Mouse (Mus musculus) limb, embryonic 14.5 days (tissue): ENCODE data around the gene G3bp1. TPM values are rescaled to one million over a fixed set of nuclear protein-coding genes. Genes with fewer than 3 reads are reported as not detected.

Experiments
- ATAC-seq: fragments of 200-750 bp; cut with Nextera tagmentation; 2 replicates; pipeline ENCODE4 v1.8.0; 2017; ENCODE audit warnings: low read depth, moderate number of reproducible peaks, moderate TSS enrichment; ENCODE audit not compliant: low FRiP score
- DNase-seq: peaks from one replicate; pipeline ENCODE4 v3.0.0-alpha.2; 2015; ENCODE audit warnings: low spot score
- H3K27ac ChIP-seq: fragments of 300-500 bp; sonication (generic); replicated peaks from 2 replicates; pipeline ENCODE4 v1.5.1; 2014; ENCODE audit warnings: low read depth, mild to moderate bottlenecking, low read length, moderate library complexity, mixed read lengths
- H3K27me3 ChIP-seq: fragments of 300-500 bp; sonication (generic); 2 replicates; pipeline ENCODE4 v1.6.1; 2014; ENCODE audit warnings: low read length, mixed read lengths; ENCODE audit not compliant: control insufficient read depth, insufficient read depth
- H3K36me3 ChIP-seq: fragments of 300-500 bp; sonication (generic); 2 replicates; pipeline ENCODE4 v1.6.1; 2014; ENCODE audit warnings: mild to moderate bottlenecking, low read length, moderate library complexity, mixed read lengths; ENCODE audit not compliant: control insufficient read depth, insufficient read depth
- H3K4me1 ChIP-seq: fragments of 300-500 bp; sonication (generic); 2 replicates; pipeline ENCODE4 v1.6.1; 2014; ENCODE audit warnings: antibody characterized with exemption, low read length, mixed read lengths; ENCODE audit not compliant: control insufficient read depth, insufficient read depth
- H3K4me2 ChIP-seq: fragments of 300-500 bp; sonication (generic); replicated peaks from 2 replicates; pipeline ENCODE4 v1.6.1; 2014; ENCODE audit warnings: low read depth, mild to moderate bottlenecking, low read length, moderate library complexity; ENCODE audit not compliant: severe bottlenecking
- H3K4me3 ChIP-seq: fragments of 300-500 bp; sonication (generic); replicated peaks from 2 replicates; pipeline ENCODE4 v1.5.1; 2014; ENCODE audit warnings: low read length
- H3K9ac ChIP-seq: fragments of 300-500 bp; sonication (generic); 2 replicates; pipeline ENCODE4 v1.6.1; 2014; ENCODE audit warnings: mild to moderate bottlenecking, low read depth, low read length, moderate library complexity; ENCODE audit not compliant: severe bottlenecking
- H3K9me3 ChIP-seq: fragments of 300-500 bp; sonication (generic); 2 replicates; pipeline ENCODE4 v1.6.1; 2016; ENCODE audit warnings: low read length; ENCODE audit not compliant: control insufficient read depth
- POLR2A ChIP-seq: fragments of 200-500 bp; IDR thresholded peaks from 2 replicates; pipeline ENCODE4 v1.8.0; 2012; ENCODE audit warnings: inconsistent platforms, mild to moderate bottlenecking, moderate library complexity, borderline replicate concordance; ENCODE audit not compliant: insufficient read depth, insufficient read length; ENCODE audit errors: extremely low read depth
- WGBS: fragments of 180-500 bp; shearing (Covaris S2); extraction: QIAGEN DNeasy Blood & Tissue Kit; methylation state at CpG from one replicate; pipeline ENCODE4 v1.1.7; 2014; 5-methylcytosine and 5-hydroxymethylcytosine counted together
- polyA plus RNA-seq, 2 experiments: library from polyadenylated mRNA; depleted of rRNA in 1 of 2; stranded (reverse) in 1 of 2; unstranded in 1 of 2; fragments of >200 nt; fragmentation: Nextera tagmentation in 1 of 2; extraction: Ambion mirVana in 1 of 2; gene quantifications; 2 replicates each; pipeline versions ENCODE4 v1.2.1 to v1.2.3; 2012 to 2014

Gene G3bp1
- polyA plus RNA-seq, 2 experiments = 79.0 to 171 TPM

- no peak for TF ChIP-seq POLR2A
- no peaks in the 10 kb centered on the region for H3K36me3 ChIP-seq
- ATAC-seq = no peak
- 54% methylated on average over 5 of the region's 5 CpGs for WGBS
- no peaks in the 10 kb centered on the region for H3K4me1 ChIP-seq
- H3K27me3 ChIP-seq = no peaks in the 10 kb centered on the region
- no peak overlapping the region for H3K4me2 ChIP-seq
- H3K27ac ChIP-seq = no peak overlapping the region
- no peak overlapping the region for H3K9ac ChIP-seq
- H3K4me3 ChIP-seq = no peak overlapping the region
- H3K9me3 ChIP-seq = no peaks in the 10 kb centered on the region
- no peak for DNase-seq
These were observed 41.9 kb downstream of the G3bp1 start for GRCm38 (mm10) chr11:55511374-55511773.

GRCm38 (mm10) chr11:55517666-55518065 lies 48.2 kb downstream of the G3bp1 start:
- no peak for TF ChIP-seq POLR2A
- WGBS = 60% methylated on average over 5 of the region's 5 CpGs
- no peak overlapping the region for H3K9ac ChIP-seq
- no peaks in the 10 kb centered on the region for H3K27me3 ChIP-seq
- no peak overlapping the region for H3K4me3 ChIP-seq
- no peak overlapping the region for H3K27ac ChIP-seq
- ATAC-seq (no peak), DNase-seq (no peak)
- no peaks in the 10 kb centered on the region for H3K36me3 ChIP-seq
- no peak overlapping the region for H3K4me2 ChIP-seq
- no peaks in the 10 kb centered on the region for H3K4me1 ChIP-seq
- no peaks in the 10 kb centered on the region for H3K9me3 ChIP-seq

GRCm38 (mm10) chr11:55518806-55519674 lies 49.6 kb downstream of the G3bp1 start:
- Histone ChIP-seq H3K4me3 (no peak overlapping the region), H3K4me1 (no peaks in the 10 kb centered on the region), H3K9me3 (no peaks in the 10 kb centered on the region), H3K4me2 (no peak overlapping the region), H3K27ac (no peak overlapping the region), H3K27me3 (no peaks in the 10 kb centered on the region), H3K9ac (no peak overlapping the region), H3K36me3 (no peaks in the 10 kb centered on the region)
- WGBS = 5% methylated on average over 9 of the region's 9 CpGs
- TF ChIP-seq POLR2A = no peak
- ATAC-seq (0 out of 2 replicates have a peak, but pooled peaks have one; percentile 60), DNase-seq (peak; percentile 79)

- Histone ChIP-seq H3K27ac (no peak overlapping the region), H3K4me2 (no peak overlapping the region), H3K9ac (no peak overlapping the region), H3K4me3 (no peak overlapping the region), H3K4me1 (no peaks in the 10 kb centered on the region), H3K27me3 (no peaks in the 10 kb centered on the region), H3K9me3 (no peaks in the 10 kb centered on the region), H3K36me3 (no peaks in the 10 kb centered on the region)
- no peak for TF ChIP-seq POLR2A
- DNase-seq = no peak
- WGBS = 77% methylated on average over 7 of the region's 7 CpGs
- no peak for ATAC-seq
These were observed 61.3 kb downstream of the G3bp1 start for GRCm38 (mm10) chr11:55530741-55531140.

GRCm38 (mm10) chr11:55533378-55533777 lies 63.9 kb downstream of the G3bp1 start:
- H3K4me1 ChIP-seq = no peaks in the 10 kb centered on the region

More at GRCm38 (mm10) chr11:55533378-55533777, 63.9 kb downstream of the G3bp1 start:
- TF ChIP-seq POLR2A = no peak
- Histone ChIP-seq H3K9me3 (no peaks in the 10 kb centered on the region), H3K27me3 (no peaks in the 10 kb centered on the region), H3K4me3 (no peak overlapping the region), H3K4me2 (no peak overlapping the region), H3K27ac (no peak overlapping the region), H3K36me3 (no peaks in the 10 kb centered on the region), H3K9ac (no peak overlapping the region)
- ATAC-seq = no peak
- WGBS = 68% methylated on average over 5 of the region's 5 CpGs
- DNase-seq = no peak
